Mouse (Mus musculus): ENCODE measurements around the gene Ppp6r1. TPM values are rescaled to one million over a fixed set of nuclear protein-coding genes. Genes with fewer than 3 reads are reported as not detected.

Ppp6r1 gene
- total RNA-seq (2021) = 98.1 and 99.6 TPM in 2 replicates
- long read RNA-seq, transcript Ppp6r1-201 (24 exons, 3,862 nt) = major isoform, 55 of 92 reads
- long read RNA-seq, partial matches to known transcripts = 18 of 92 reads
- long read RNA-seq, other reads (novel, unspliced or antisense) = 19 of 92 reads

DNA sequence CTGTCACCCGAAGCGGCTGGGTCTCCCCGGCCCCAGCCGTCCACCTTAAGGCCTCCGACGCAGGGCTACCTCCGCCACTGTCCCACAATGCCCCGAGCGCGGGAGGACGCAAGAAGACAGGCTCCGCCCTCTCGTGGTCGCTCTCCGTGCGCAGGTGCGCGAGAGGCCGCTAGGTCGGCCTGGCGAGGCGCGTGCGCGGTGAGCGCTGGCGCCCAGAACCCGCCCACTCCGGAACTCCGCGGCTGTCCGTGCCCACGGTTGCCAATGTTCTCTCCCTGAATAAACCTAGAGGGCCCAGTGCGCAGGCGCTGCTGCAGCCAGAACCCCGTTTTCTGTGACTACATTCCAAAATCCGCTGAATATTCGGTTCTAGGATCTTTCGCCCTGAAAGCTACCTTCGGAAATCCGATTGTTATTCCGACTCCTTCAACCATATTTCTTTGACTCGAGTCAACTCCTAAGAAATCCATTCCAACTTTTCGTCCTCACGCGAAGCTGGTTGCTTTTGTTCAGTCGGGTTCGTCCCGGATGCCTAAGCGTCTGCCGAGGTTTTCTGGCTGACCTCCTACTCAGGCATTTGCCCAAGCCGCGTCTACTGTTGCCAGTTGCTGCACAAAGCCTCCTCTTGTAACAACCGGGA is at the start of gene Ppp6r1:
Ppp6r1 (minus strand) TSS at position 108 of the 640 bp plus-strand sequence.
- peak; percentile 97 for DNase-seq

GRCm38 (mm10) chr7:4705098-4705497 is 46.3 kb upstream of the Ppp6r1 start:
- peak; percentile 47 for DNase-seq

- no peak for DNase-seq
Measured at GRCm38 (mm10) chr7:4703195-4703594, 44.4 kb upstream of the Ppp6r1 start.

- DNase-seq = no peak
Measured at GRCm38 (mm10) chr7:4702334-4702733, 43.5 kb upstream of the Ppp6r1 start.

DNA sequence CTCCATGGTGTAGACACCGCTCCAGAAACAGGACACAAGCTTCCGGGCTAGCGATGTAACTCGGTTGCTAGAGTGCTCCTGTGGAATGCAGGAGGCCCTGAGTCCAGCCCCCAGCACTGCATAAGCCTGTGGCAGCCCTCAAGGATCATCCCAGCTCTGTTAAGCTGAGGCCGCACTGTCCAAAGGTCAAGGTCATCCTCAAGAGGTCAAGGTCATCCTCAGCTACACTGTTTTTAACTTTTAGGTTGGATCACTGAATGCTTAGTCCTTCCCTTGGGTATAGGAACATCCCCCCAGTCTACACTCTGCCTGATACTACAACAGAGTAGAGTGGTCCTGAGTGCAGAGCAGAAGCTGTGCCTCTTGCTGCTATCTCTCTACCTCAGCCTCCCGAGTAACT is 34.2 kb upstream of the Ppp6r1 start:
- no peak for DNase-seq

DNA sequence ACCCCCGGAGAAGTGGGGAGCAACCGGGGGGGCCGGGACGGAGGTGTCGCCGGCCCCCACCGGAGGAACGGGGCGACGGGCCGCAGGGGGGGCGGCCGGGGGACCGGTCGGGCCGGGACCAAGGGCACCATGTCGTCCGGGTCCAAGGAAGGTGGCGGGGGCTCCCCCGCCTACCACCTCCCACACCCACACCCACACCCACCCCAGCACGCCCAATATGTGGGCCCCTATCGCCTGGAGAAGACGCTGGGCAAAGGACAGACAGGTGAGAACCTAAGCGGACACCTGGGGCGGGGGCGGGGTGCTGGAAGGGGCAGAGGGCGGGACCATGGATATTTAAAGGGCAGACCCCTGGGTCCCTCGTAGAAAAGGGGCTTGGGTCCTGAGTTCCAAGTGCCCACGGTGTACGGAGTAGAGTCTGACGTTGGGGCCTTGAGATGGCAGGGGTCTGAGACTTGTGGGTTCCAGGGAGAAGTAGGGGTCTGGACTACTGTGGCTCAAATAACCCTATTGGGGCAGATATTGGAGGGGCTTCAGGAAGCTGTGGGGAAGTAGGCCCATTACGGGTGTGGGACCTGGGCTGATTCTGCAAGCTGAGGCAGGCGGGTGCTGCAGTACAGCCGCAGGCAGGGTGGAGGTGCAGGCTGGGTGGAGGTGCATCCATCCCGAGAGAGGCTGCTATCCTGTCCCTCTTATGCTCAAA is 32.3 kb upstream of the Ppp6r1 start:
- DNase-seq = no peak

DNA sequence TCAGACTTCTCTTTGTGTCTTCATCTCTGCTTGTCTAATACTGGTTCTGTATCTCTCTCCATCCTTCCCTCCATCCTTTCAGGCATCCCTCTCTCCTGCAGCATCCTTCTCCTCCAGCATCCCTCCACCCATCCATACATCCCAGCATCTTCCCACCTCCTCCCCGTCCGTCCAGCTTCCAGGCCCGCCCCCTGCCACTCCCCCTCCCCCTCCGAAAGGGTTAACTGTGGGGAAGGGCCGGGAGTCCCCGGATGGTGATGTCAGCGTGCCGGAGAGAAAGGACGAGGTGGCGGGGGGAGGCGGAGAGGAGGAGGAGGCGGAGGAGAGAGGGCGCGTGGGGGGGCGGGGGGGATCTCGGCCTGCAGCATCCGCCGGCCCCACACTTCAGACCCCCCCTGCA is 31.6 kb upstream of the Ppp6r1 start, which contains the start of gene Brsk1:
Brsk1 (plus strand) TSS at position 218 of the 400 bp plus-strand sequence.
- DNase-seq = peak; percentile 68

DNA sequence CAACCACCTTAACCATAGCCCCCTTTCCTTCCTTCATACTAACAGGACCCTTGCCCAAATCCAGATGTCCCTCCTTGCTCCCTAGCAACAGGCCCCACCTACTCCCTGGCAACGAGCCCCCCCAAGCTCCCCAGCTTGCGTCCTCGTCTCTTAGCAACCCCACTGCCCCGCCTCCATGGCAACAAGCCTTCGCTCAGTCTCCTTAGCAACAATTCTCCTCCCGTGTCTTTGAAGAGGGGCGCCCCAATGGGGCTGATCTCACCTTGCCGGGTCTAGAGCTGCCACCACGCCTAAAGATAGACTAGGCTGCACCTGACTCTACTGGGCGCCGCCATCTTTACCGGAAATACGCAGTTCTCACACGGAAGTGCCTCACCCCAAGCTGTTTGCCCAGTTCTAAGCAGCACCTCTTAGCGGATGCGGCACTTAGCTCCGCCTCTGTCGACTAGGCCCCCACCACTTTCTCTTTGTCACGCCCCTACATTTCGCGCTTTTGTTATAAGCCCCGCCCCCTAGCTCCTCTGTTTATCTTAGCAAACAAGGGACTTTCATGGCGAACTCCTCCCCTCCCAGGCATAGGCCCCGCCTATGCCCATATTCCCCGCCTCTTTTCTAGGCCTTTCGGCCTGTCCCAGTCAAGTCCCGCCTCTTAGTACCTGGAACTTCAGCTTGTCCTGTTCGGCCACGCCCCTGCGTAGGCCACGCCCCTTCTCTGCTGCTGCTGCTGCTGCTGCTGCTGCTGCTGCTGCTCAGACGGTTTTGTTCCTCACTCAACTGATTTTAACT is 26.0 kb upstream of the Ppp6r1 start, which contains the start of gene Hspbp1:
Hspbp1 (minus strand) TSS at position 437 of the 786 bp plus-strand sequence.
- peak; percentile 91 for DNase-seq

- DNase-seq = no peak
Measured at GRCm38 (mm10) chr7:4684203-4684602, 25.4 kb upstream of the Ppp6r1 start.

DNA sequence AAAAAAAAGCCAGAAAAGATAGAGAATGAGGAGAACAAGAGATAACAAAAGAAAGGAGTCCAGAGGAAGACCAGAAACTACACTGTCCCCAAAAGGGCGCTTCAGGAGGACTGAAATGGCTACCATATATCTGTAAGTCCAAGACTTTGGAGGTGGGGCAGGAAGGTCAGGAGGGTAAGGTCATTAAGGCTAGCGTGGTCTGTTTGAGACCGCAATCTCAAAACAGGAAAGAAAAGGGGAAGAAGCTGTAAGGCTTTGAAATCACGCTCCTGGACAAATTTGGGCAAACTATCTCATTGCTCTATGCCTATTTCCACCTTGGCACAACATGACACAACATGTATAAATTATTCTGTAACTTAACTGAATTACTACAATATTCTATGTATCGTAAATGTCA is 24.5 kb upstream of the Ppp6r1 start:
- DNase-seq = no peak

DNA sequence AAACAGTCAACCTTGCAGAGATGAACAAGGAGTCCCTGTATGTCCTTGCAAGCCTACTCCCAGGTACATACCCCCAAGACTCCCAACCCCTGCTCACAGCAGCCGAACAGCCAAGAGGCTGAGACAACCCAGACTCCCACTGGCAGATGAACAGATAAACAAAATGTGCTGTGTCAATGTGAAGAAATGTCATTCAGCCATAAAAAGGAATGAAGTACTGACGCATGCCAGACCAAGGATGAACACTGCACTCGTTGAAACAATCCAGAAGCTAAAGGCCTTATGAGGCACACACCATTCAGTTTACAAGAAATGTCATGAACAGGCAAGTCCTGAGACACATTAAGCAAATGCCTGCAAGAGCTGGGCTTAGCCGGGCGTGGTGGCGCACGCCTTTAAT is 16.4 kb upstream of the Ppp6r1 start:
- no peak for DNase-seq

GRCm38 (mm10) chr7:4674114-4674731 is 15.4 kb upstream of the Ppp6r1 start:
- DNase-seq = no peak

- peak; percentile 35 for DNase-seq
Measured at GRCm38 (mm10) chr7:4671956-4672355, 13.1 kb upstream of the Ppp6r1 start.

GRCm38 (mm10) chr7:4670655-4671255 is 11.9 kb upstream of the Ppp6r1 start:
- no peak for DNase-seq

DNA sequence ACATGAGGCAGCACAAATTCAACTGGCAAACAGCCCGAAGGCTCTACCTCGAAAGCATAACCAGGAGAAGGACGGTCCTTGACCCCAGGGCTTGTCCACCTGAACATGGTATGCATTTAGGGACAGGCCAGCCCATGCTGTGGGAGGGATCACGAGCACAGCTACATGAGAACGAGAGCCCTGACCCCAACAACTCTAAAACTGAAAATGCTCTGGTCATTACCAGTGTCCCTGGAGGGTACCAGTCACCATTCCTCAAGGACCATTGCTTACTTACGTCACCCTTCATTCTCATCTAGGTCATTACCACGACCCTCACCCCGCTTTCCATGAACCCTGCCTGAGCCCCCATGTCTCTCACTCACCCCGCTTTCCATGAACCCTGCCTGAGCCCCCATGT is 10.3 kb upstream of the Ppp6r1 start:
- no peak for DNase-seq

- no peak for DNase-seq
Measured at GRCm38 (mm10) chr7:4668506-4668905, 9.7 kb upstream of the Ppp6r1 start.

GRCm38 (mm10) chr7:4666871-4667270 is 8.1 kb upstream of the Ppp6r1 start:
- no peak for DNase-seq

- DNase-seq = no peak
Measured at GRCm38 (mm10) chr7:4663742-4664141, 4.9 kb upstream of the Ppp6r1 start.

DNA sequence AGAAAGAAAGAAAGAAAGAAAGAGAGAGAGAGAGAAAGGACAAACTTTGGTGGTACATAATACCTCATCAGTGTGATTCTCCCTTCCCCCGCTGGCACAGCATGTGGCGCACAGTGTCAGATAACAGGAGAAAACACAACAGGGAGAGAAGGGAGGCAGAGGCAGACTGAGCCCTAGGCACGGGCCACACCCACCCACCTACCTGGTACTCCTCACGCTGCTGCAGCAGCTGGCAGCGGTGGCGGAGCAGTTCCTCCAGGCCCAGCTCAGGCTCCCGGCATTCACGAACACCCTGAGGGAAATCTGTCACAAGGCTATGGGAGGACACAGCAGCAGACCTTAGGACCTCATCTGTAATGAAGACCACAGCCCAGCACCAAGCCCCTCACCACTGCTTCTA is 4.4 kb upstream of the Ppp6r1 start:
- DNase-seq = no peak

GRCm38 (mm10) chr7:4659911-4660443 is 1.2 kb upstream of the Ppp6r1 start:
- DNase-seq = no peak

DNA sequence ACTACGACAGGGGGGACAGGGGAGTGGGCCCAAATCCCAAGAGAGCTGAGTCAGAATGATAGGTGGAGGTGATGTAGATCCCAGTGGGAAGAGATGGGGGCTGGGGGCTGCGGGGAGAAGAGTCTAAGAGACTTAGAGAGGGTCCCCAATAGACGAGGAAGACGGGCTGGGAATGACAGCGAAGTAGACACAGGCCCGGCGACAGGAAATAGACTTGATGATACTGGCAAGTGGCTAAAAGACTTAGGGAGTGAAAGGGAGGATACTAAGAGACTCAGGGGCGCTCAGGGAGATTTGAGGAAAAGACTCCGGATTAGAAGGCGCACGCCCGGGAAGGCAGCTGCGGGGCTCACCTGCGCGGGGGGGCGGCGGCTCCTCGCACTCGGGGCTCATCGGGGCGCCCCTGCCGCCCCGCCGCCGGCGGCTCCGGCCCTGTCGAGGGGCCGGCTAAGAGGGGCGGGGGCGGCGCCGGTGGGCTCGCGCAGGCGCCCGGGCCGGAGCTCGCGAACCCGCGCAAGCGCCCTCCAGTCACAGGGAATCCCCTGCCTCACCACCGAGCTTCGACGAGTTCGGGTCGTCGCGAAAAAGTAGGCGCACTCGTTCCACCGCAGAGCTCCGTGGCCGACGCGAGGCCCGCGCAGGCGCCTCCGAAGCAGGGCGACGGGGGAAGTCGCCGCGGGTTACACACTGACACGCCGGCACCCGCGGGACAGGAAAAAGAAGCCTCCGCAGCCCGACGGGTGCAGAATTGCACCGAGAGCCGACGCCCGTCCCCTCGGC is 501 bp downstream of the Ppp6r1 start:
- peak; percentile 35 for DNase-seq
